Mouse (Mus musculus) left cerebral cortex, adult 18-20 months (tissue): ENCODE measurements around the gene Gas2l1. TPM values are rescaled to one million over a fixed set of nuclear protein-coding genes. Genes with fewer than 3 reads are reported as not detected.
A peak's percentile ranks its signal among the peaks of the same experiment; 100 is the strongest.

ENCODE experiments used
- DNase-seq, 2 experiments: peaks; one replicate each; pipeline ENCODE4 v3.0.0; 2021 to 2022; ENCODE audit warnings: low spot score in 2 of 2, mixed read lengths in 1 of 2
- total RNA-seq, 2 experiments: library from RNA; stranded (reverse); gene quantifications; 2 replicates each; pipeline ENCODE4 v1.2.3; 2021

Gas2l1 gene
- total RNA-seq, 2 experiments from 2014 or later: 83.7 to 92.5 TPM

GRCm38 (mm10) chr11:5067063-5067462 is 1.9 kb upstream of the Gas2l1 start:
- DNase-seq: no peak

GRCm38 (mm10) chr11:5064282-5065055 is 658 bp downstream of the Gas2l1 start:
- peak; percentile 38 to 49 for DNase-seq

- peak in 1 of 2 experiments; percentile 46 for DNase-seq
These were observed 1.4 kb downstream of the Gas2l1 start for GRCm38 (mm10) chr11:5063561-5064281.

- DNase-seq: peak in 1 of 2 experiments; percentile 22
These were observed 2.1 kb downstream of the Gas2l1 start for GRCm38 (mm10) chr11:5062860-5063505.

- no peak for DNase-seq
These were observed 2.8 kb downstream of the Gas2l1 start for GRCm38 (mm10) chr11:5062326-5062725.

- peak; percentile 97 to 98 for DNase-seq
These were observed 3.6 kb downstream of the Gas2l1 start for GRCm38 (mm10) chr11:5061413-5062139.

GRCm38 (mm10) chr11:5060756-5061412 is 4.2 kb downstream of the Gas2l1 start:
- DNase-seq: peak in 1 of 2 experiments; percentile 20

- peak; percentile 59 to 70 for DNase-seq
These were observed 5.4 kb downstream of the Gas2l1 start for GRCm38 (mm10) chr11:5059704-5060156.

GRCm38 (mm10) chr11:5059230-5059629 is 5.9 kb downstream of the Gas2l1 start:
- no peak for DNase-seq

- DNase-seq: no peak
These were observed 6.3 kb downstream of the Gas2l1 start for GRCm38 (mm10) chr11:5058783-5059182.

GRCm38 (mm10) chr11:5057856-5058641 is 7.1 kb downstream of the Gas2l1 start, which contains the start of gene Rasl10a:
TSS of gene Rasl10a (plus strand) at chr11:5058128.
- DNase-seq: peak; percentile 44 to 64

GRCm38 (mm10) chr11:5057541-5057855 is 7.6 kb downstream of the Gas2l1 start:
- no peak for DNase-seq

GRCm38 (mm10) chr11:5057064-5057463 is 8.1 kb downstream of the Gas2l1 start:
- no peak for DNase-seq

- peak in 1 of 2 experiments; percentile 18 for DNase-seq
These were observed 8.9 kb downstream of the Gas2l1 start for GRCm38 (mm10) chr11:5055945-5056938.

- no peak for DNase-seq
These were observed 10.3 kb downstream of the Gas2l1 start for GRCm38 (mm10) chr11:5054874-5055273.

- no peak for DNase-seq
These were observed 11.0 kb downstream of the Gas2l1 start for GRCm38 (mm10) chr11:5054151-5054550.

GRCm38 (mm10) chr11:5052200-5052854 is 12.8 kb downstream of the Gas2l1 start:
- DNase-seq: peak; percentile 51 to 69

GRCm38 (mm10) chr11:5051629-5052028 is 13.5 kb downstream of the Gas2l1 start:
- DNase-seq: no peak
